Mouse (Mus musculus) adrenal gland (tissue): ENCODE measurements around the gene Cmtr2.

Experiments
- intact Hi-C: fragments of 180-260 bp; cut with DNase I; formaldehyde crosslinking; loops from one replicate; pipeline ENCODE4 v1.15.1; 2025
- long read RNA-seq, 2 experiments: library from polyadenylated mRNA; unstranded; transcript quantifications; one replicate each; pipeline ENCODE4 v2.0.0; 2020; ENCODE audit warnings: borderline replicate concordance in 1 of 2; ENCODE audit not compliant: insufficient replicate concordance in 1 of 2

Gene Cmtr2
- long read RNA-seq, experiment 1: 0 reads
- long read RNA-seq, experiment 2: 0 reads

- intact Hi-C loops: no loop called here
Measured at GRCm38 (mm10) chr8:110215365-110215764, at the start of gene Cmtr2. Cmtr2 (plus strand) TSS chr8:110215665.

- intact Hi-C loops: no loop called here
Measured at GRCm38 (mm10) chr8:110166270-110166669, 49.2 kb upstream of the Cmtr2 start.

- intact Hi-C loops: no loop called here
Measured at GRCm38 (mm10) chr8:110168046-110168445, 47.4 kb upstream of the Cmtr2 start, which contains the start of gene Calb2. Calb2 (minus strand) TSS chr8:110168210.

GRCm38 (mm10) chr8:110172161-110172560, 43.3 kb upstream of the Cmtr2 start:
- intact Hi-C loops: no loop called here

GRCm38 (mm10) chr8:110174826-110175225, 40.6 kb upstream of the Cmtr2 start:
- intact Hi-C loops: no loop called here

- intact Hi-C loops: no loop called here
Measured at GRCm38 (mm10) chr8:110177359-110178155, 37.9 kb upstream of the Cmtr2 start.

- intact Hi-C loops: no loop called here
Measured at GRCm38 (mm10) chr8:110182735-110183367, 32.6 kb upstream of the Cmtr2 start.

GRCm38 (mm10) chr8:110183748-110184147, 31.7 kb upstream of the Cmtr2 start:
- intact Hi-C loops: no loop called here

GRCm38 (mm10) chr8:110185538-110185937, 29.9 kb upstream of the Cmtr2 start:
- intact Hi-C loops: no loop called here

- intact Hi-C loops: no loop called here
Measured at GRCm38 (mm10) chr8:110188961-110189750, 26.3 kb upstream of the Cmtr2 start.

GRCm38 (mm10) chr8:110196678-110197077, 18.8 kb upstream of the Cmtr2 start:
- intact Hi-C loops: no loop called here

- intact Hi-C loops: no loop called here
Measured at GRCm38 (mm10) chr8:110201806-110202205, 13.7 kb upstream of the Cmtr2 start.

GRCm38 (mm10) chr8:110216253-110216652, 788 bp downstream of the Cmtr2 start:
- intact Hi-C loops: no loop called here

- intact Hi-C loops: no loop called here
Measured at GRCm38 (mm10) chr8:110217198-110217597, 1.7 kb downstream of the Cmtr2 start.

GRCm38 (mm10) chr8:110217681-110218131, 2.2 kb downstream of the Cmtr2 start:
- intact Hi-C loops: no loop called here

- intact Hi-C loops: no loop called here
Measured at GRCm38 (mm10) chr8:110218511-110218910, 3.0 kb downstream of the Cmtr2 start.

GRCm38 (mm10) chr8:110220936-110221335, 5.5 kb downstream of the Cmtr2 start:
- intact Hi-C loops: no loop called here

GRCm38 (mm10) chr8:110230803-110231202, 15.3 kb downstream of the Cmtr2 start:
- intact Hi-C loops: no loop called here

GRCm38 (mm10) chr8:110242278-110243177, 27.1 kb downstream of the Cmtr2 start:
- intact Hi-C loops: no loop called here

- intact Hi-C loops: no loop called here
Measured at GRCm38 (mm10) chr8:110244566-110244965, 29.1 kb downstream of the Cmtr2 start.

- intact Hi-C loops: no loop called here
Measured at GRCm38 (mm10) chr8:110247238-110247637, 31.8 kb downstream of the Cmtr2 start.
